Mouse (Mus musculus) CD8-positive naive resting alpha-beta T cell, adult 2 months (primary cell): Measurements from ENCODE around the gene Iqce.
A peak's percentile ranks its signal among the peaks of the same experiment; 100 is the strongest.

ENCODE experiments used
- DNase-seq, 2 experiments: peaks; one replicate each; pipeline ENCODE4 v3.0.0; 2022; ENCODE audit warnings: low read depth in 2 of 2, low spot score in 2 of 2

The Iqce gene

DNA sequence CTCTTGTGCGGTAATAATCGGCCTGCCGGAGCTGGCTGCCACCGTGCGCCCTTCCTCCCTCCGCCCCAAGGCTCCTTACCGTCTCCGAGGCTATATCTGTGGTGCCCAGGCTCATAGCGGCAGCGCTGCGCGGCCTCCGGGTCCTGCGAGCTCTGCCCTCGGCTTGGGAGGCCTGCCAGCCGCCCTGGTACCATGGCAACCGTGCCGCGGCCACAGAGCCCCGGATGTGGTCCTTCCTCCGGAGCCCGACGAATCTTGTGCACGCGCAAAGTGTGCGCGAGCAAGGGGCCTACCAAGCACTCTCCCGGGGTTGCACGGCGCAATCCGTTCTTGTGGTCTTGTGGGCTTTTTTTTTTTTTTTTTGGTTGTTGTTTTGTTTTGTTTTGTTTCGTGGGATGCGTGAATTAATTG lies at the start of gene Iqce:
Gene Iqce, minus strand, starts transcription at position 276 of the 411 bp plus-strand sequence.
- peak; percentile 86 to 91 for DNase-seq

- DNase-seq: peak; percentile 47 to 56
Measured at GRCm38 (mm10) chr5:140750925-140751324, 48.7 kb upstream of the Iqce start.

- DNase-seq: peak; percentile 37 to 55
Measured at GRCm38 (mm10) chr5:140749062-140749875, 47.1 kb upstream of the Iqce start.

- DNase-seq: no peak
Measured at GRCm38 (mm10) chr5:140748425-140748824, 46.2 kb upstream of the Iqce start.

DNA sequence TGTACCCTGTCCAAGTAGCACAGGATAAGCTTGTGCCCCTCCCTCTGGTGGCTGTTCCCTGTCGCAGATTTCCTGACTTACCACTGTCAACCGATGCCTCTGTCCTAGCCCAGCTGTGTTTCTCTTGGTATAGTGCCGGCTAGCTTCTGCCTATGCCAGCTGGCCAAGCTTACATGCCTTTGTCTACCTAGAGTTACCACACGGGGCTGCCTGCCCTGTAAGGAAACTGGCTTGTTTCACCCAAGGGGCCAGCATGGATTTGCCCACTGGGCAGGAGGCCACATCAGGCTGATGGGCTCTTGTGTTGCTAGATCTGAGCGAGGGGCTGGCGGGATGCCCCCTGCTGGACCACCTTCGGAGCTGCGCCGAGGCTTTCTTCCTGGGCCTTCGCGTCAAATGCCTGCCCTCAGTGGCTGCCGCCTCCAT lies 41.5 kb upstream of the Iqce start:
- DNase-seq: no peak

DNA sequence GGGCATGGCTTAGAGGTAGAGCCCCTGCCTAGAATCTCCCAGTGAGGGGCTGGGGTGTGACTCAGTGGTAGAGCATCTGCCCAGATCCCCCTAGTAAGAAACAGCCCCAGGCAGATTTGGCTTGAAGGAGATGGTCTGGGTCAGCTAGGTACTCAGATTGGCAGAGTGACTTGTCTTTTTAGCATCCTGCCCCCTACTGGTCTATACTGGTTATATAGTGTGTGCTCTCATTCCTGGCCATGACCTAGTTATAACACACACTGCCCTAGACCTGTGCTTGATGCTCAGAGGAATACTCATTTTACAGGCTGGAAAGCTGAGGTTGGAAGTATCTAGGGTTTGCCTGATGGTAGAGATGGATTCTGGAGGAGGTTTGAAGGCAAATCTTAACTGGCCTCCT lies 39.7 kb upstream of the Iqce start:
- DNase-seq: no peak

- DNase-seq: no peak
Measured at GRCm38 (mm10) chr5:140741040-140741439, 38.9 kb upstream of the Iqce start.

DNA sequence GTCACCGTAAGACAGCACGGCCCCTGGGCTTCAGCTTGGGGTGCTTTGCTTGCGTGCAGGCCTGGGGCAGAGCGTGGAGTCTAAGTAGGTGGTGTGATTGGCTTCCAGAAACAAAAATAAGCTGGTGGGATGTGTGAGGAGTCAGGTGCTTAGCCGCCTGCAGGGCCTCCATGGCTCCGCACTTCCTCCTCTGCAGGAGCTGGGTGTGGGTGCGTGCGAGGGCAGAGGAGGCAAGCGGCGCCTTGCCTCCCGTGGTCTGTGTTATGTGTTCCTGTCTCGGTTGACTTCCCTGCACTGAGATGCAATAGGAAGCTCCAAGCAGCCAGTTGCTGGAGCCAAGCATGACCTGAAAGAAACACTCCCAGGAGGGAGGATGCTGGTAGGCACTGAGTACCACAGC lies 37.6 kb upstream of the Iqce start:
- DNase-seq: no peak

DNA sequence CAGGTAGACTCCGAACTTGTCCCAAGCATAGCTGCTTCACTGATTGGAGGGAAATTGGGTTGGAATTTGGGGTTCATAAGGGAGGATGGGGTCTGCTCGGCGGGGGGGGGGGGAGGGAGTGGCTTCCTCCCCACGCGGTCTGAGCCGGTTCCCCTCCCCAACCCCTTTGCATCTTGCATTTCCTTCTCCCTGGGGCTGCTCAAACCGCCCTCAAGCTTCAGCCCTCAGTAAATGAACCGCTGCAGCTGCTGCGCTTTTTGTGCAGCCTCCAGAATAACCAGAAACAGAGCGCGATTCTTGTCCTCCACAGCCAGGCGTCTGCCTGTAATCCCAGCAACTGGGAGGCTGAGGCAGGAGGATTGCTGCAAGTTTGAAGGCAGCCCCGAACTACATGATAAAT lies 34.0 kb upstream of the Iqce start:
- DNase-seq: peak in 1 of 2 experiments; percentile 13

DNA sequence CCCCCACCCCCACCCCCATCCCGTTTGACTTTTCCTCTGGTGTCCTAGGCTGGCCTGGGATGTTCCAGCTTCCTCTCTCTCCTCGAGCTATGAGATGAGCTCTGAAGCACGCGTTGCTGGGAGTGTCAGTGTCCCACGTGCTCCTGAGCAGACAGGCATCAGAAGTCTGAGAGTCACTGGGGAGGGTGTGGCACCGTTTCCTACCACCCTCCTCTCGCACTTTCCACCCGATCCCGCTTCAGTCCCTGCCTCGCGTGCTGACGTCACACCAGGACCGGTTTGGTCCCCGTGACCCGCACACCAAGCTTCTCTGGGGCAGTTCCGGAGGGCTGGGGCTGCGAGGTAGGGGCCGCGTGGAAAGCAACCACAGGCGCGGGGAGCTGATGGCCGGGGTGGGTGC lies 33.1 kb upstream of the Iqce start:
- peak; percentile 37 to 57 for DNase-seq

DNA sequence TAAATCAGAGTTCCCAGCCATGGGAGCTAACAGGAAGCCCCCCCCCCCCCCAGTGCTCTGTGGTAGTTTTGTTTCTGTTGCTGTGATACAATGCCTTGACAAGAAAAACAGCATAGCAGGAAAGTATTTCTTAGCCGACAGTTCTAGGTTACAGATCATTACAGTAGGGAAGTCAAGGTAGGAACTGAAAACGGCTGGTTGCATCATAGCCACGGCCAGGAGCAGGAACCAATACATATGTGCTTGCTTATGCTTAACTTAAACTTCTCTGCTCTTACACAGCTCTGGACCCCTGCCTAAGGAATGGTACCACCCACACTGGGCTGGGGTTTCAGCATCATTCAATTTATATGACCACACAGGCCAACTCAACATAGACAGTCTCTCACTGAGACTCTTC lies 31.2 kb upstream of the Iqce start:
- no peak for DNase-seq

DNA sequence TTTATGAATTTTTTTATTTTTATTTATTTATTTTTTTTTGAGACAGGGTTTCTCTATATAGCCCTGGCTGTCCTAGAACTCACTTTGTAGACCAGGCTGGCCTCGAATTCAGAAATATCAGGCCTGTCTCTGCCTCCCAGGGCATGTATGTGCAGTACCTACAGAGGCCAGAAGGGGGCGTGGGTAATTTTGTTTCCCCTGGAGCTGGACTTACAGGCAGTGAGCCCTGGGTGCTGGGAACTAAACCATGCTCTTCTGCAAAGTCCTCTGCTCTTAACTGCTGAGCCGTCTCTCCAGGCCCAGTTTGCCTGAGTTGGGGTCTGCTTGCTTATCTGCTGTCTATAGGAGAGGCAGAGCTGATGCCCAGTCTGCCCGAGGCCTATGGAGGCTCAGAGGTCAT lies 30.0 kb upstream of the Iqce start:
- peak; percentile 44 to 60 for DNase-seq

- DNase-seq: no peak
Measured at GRCm38 (mm10) chr5:140731040-140731797, 29.0 kb upstream of the Iqce start.

- no peak for DNase-seq
Measured at GRCm38 (mm10) chr5:140726946-140727740, 25.0 kb upstream of the Iqce start.

DNA sequence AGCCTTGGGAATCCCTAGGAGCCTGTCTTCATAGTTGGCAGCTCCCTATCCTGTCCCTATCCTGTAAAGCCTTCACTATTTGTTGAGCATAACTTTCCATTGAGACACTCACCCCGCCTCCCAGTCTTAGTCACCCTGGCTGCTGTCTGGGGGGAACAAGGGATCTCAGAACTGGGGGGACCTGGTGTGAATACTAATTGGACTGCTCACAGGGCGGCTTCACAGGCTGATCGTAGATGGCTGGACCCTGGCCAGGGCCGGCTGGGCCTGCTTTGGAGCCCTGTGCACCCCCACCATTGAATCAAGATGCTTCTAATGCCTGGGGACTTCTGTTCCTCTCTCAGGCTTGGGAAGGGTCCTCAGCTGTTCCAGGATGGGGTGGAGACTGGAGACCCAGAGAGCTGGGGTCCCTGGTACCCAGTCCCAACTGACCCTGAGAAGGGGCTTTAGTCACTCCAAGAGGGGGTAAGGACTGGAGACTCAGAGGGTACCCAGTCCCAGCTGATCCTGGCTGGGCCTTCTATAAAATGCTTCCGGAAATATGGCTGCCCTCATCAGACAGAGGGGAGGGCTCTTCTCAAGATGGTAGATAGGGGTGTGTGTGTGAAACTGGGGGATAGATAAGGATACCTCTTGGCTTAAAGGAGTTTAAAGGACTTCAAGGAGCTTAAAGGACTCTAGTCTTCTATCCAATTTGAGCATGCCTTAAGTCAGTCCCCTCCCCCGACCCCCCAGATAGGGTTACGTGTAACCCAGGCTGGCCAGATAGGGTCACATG lies 24.1 kb upstream of the Iqce start:
- DNase-seq: no peak

- no peak for DNase-seq
Measured at GRCm38 (mm10) chr5:140723822-140724221, 21.6 kb upstream of the Iqce start, which contains the start of gene Amz1. Amz1 (plus strand) TSS chr5:140724127.

GRCm38 (mm10) chr5:140722121-140722520 lies 19.9 kb upstream of the Iqce start:
- DNase-seq: no peak

- DNase-seq: no peak
Measured at GRCm38 (mm10) chr5:140720773-140721172, 18.6 kb upstream of the Iqce start.

DNA sequence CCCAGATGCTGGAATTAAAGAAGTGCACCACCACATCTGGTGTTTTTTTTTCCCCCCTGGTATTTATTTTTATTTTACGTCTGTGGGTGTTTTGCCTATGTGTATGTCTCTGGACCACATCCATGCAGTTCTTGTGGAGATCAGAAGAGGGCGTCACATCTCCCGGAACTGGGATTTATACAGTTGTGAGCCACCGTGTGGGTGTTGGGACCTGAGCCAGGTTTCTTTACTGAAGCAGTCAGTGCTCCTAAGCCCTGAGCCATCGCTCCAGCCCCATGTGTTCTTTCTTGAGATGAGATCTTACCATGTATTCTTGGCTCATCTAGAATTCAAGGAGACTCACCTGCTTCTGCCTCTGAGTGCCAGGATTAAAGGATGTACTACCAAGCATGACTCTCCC lies 8.9 kb upstream of the Iqce start:
- no peak for DNase-seq

- no peak for DNase-seq
Measured at GRCm38 (mm10) chr5:140710315-140710714, 8.1 kb upstream of the Iqce start.
